Mouse (Mus musculus) thymus, adult 2 months (tissue): Measurements from ENCODE around the gene Sf3a3.

ENCODE experiments used
- CTCF ChIP-seq: fragments of 200-500 bp; IDR thresholded peaks from 2 replicates; pipeline ENCODE4 v1.5.1; 2012; ENCODE audit warnings: mild to moderate bottlenecking, control low read depth, low read length, moderate library complexity, borderline replicate concordance; ENCODE audit not compliant: control insufficient read depth, poor library complexity, insufficient read depth; ENCODE audit errors: extremely low read depth
- POLR2A ChIP-seq: fragments of 200-500 bp; IDR thresholded peaks from 2 replicates; pipeline ENCODE4 v1.6.1; 2012; ENCODE audit warnings: mild to moderate bottlenecking, low read length, control low read depth, moderate library complexity; ENCODE audit not compliant: control insufficient read depth, poor library complexity, insufficient read depth; ENCODE audit errors: extremely low read depth

DNA sequence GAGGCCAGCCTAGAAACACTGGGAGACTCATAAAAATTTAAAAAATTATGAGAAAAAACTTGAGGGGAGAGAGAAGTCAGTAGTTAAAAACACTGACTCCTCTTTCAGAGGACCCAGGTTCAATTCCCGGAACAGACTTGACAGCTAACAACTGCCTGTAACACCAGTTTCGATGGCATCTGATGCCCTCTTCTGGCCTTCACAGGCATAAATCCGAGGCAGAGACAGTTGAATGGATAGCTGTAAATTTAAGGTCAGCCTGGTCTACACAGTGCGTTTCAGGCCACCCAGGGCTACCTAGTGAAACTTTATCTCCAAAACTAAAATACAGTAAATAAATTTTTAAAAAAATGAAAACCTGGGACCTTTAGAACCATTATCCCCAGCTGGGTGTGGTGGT is 29.6 kb upstream of the Sf3a3 start:
- TF ChIP-seq CTCF: no peak
- no peak for TF ChIP-seq POLR2A
